Mouse (Mus musculus) adrenal gland, adult 8-10 months (tissue): Measurements from ENCODE around the gene Smpx. TPM values are rescaled to one million over a fixed set of nuclear protein-coding genes. Genes with fewer than 3 reads are reported as not detected.

Source experiments
- DNase-seq: peaks from one replicate; pipeline ENCODE4 v3.0.0; 2022
- total RNA-seq, 4 experiments: library from RNA; stranded (reverse); gene quantifications; 2 replicates each; pipeline ENCODE4 v1.2.4; 2022

The Smpx gene
- 10 to 100 TPM; 22.5 to 44.3 (median 31.5) TPM for total RNA-seq

DNA sequence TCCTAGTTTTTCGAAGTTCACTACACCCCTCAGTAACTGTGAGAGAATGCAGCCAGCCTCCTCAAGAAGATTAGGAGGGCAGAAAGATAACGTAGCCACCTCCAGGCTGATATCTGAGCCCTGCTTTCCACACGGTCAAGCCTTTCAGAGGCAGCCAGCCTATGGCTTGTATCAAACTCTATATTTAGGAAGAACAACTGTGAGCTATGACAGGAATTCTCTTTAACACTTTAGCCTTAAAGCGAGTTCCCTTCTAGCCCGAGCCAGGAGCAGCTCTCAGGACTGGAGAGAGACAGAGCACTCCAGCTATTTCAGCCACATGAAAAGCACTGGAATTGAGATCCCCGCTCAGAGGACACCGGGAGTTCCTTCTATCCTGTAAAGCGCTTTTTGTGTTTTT is at the start of gene Smpx:
TSS of gene Smpx (plus strand) at position 49 of the 400 bp plus-strand sequence.
- DNase-seq = no peak

DNA sequence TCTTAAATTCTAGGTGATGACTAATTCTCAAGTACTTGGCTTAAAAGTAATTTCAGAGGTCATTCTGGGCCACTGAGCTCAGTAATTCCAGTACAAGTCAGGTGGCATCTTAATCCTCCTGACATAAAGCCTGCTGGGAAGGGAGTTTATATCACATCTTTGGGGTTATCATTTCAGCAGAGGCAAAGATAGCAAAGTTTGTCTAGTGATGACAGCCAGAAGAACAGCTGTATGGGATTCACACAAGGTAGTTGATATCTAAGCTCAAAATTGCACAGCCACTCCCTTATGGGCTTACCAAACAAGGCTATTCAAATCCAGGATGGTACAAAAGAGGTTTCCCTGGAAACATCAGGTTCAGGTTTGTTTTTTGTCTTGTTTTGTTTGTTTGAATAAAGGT is 43.7 kb upstream of the Smpx start:
- no peak for DNase-seq

DNA sequence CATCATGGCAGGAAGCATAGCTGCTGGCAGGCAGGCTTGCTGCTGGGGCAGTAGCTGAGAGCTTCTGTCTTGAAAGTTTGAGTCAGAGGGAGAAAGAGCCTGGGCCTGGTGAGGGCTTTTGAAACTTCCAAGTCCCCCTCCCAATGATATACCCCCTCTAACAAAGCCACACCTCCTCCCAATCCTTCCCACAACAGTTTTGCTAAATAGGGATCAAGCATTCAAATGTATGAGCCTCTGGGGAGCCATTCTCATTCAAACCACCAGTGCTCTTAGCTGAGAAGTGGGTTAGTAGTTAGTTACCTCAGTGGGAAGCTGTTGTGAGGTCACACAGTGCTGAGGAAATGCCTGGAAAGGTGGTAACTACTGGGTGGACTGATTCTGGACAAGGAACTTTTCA is 41.4 kb upstream of the Smpx start:
- DNase-seq = no peak

DNA sequence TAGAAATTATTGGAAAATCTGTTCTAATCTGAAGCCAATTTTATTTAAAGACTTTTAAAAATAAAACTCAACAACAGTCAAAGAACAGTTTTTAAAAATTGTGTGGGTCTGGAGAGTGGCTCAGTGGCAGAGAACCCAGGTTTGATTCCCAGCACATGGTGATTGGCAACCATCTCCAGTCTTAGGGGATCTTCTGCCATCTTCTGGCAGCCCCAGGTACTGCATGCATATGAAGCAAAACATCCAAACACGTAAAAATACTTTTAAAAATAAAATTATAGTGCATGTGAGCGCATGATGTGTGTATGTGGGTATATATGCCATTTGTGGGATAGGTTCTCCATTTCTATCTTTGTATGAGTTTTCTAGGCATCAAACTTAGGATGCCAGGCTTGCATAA is 26.9 kb upstream of the Smpx start:
- DNase-seq = no peak

DNA sequence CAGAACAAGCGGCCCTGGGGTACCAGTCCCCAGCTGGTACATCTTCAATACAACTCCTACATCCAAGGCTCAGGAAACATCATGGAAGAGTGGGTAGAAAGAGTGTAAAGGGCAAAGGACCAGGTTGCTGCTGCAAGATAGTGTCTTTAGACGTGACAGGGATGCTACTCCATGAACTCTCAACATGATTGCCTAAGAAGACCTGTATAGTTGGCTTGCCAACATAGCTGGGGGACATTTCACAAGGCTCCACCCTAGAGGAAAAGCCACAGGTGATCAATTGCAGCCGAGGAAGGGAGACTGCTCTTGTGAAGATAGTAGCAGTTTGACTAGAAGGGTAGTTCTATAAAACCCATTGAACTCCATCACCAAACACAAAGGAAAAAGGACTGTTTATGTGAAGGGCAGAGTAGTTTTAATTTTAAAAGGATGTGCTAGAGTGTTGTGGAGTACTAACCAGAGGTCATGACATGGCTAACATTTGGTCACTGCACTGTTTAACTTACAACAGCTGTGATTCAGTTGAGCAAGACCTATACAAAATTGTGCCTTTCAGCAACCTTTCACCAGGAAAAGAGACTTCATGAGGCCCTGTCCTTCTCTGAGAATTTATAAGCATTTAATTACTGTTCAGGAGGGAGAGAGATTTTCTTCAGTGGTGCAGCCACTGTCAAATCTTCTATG is 23.9 kb upstream of the Smpx start:
- DNase-seq = no peak

DNA sequence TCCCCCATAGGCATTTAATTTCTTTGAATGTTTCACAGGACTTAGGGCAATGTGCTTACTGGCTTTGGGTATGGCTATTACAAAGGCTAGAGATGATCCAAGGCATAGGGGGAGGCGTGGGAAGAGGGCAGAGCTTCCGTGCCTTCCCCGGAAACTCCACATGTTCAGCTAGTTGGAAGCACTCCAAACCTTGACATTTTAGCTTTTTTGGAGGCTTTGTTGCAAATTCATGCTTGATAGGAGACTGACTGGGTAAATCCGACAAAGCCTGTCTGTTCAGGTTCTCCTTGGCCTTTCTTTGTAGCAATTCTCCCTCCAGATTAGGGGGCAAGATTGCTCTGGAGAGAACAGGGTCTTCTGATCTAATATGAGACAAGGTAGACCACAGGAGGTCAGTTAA is 7.5 kb upstream of the Smpx start:
- DNase-seq = no peak

DNA sequence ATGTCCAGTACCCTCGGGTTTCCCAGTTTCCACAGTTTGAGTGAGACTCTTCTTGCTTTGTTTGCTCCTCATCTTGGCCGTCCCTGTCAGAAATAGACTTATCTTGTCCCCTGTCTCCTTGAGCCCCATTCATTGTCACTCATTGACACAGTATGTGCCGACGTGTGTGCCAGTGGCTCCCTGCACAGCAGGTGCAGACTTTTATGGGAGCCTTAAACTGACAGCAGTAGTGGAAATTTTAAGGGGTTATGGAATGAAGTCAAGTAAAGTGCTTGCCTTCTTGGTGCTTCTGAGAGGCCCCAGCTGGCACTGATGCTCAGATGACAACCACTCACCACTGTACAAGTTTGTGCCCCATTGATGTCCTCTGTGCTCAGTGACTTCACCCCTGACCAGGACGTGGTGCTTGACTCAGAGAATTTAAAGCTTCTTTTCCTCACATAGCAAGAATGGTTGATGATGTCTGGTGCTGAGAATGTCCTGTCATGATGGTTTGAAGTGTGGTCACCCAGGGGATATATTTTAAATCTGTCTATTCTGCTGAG is 1.0 kb upstream of the Smpx start:
- DNase-seq = no peak

DNA sequence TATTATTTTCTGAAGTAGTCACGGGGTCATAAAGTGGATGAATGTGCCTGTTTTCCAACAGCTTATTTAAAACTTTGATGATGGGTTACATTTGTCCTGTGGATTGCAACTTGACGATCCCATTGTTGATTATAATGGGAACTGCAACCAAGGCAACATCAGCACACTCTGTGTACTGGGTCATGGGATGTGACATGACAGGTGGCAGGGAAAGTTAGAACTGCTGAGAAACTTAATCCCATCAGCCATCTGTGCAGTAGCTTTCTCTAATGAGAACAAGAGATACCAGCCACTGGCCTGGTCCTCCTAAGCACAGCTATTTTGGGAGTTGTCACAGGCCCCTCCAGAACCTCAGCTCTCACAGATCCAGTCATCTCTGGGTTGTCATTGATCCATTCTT is 8.5 kb downstream of the Smpx start:
- DNase-seq = no peak

DNA sequence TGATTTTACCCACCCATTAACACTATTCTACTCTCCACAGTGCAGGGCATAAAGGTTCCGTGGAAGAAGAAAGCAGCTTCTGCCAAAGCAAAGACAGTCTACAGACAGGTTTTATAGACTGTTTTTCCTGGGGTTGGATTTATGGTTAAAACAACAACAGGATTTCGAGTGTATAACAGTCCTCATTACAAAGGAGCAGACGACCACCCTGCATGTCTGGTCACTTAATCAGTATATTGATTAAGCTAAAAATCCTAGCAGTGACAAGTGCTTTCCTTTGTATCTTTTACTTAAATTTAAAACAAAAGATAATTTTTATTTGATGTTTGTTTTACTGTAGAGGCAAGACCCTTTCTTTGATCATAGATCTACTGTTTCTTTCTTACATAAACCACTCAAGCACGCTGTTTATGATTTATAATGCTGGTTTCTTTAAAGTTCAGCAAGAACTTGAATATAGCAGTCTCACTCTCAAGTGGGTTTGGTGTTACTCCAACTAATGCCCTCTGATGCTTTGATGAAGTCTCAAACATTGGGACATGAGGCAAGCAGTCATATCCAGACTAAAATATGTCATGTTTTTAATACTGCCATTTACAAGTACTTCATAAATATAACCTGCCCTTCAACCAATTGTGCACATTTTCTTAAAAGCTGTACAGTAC is 10.0 kb downstream of the Smpx start:
- DNase-seq = no peak

DNA sequence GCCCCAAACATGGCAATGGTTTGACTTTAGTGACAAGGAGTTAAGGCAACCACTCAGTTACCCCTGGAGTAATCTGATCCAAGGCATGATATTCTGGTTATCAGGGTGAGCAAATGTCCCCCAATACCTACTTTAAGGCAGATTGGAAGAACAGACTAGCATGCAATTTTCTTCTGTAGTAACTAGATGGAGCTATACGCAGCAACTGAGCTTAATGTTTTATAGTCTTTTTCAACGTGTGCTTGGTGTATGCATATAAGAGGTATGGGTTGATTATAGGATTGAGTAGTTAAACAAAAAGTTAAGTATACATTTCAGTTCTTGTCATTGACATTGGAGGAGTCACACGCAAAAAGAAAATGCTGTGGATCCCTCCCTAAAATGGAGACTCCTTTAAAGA is 21.2 kb downstream of the Smpx start:
- DNase-seq = no peak

DNA sequence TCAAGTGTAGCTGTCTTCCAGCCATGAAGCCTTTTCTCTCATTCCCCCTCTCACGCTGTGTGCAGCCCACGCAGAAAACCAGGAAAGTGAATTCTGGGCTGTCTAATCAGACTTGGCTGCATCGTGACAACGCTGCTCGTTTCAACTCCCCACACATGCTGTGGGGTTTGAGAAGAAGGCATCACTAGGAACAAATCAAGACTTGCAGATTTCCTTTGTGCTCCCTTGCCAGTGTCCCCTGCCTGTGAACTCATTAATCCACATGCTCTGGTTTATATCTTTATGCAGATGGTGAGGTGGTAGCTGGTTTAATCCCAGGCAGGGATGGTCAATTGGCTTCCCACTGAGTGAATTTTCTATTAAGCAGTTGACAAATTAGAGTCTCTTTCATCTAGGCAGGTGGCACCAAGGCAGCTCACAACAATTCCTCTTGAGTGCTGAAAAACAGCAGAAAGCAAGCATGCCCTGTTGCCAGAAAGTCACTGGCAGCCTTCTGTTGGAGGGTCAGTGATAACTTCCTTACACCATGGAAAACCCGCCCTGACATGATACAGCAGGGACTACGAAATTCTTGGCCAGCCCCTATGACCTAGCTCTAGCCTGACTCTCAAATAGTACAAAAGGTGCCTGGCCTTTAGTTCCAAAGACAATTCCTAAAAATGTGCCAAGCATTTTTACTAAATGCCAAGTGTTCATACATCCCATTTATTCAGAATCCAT is 32.1 kb downstream of the Smpx start:
- no peak for DNase-seq

DNA sequence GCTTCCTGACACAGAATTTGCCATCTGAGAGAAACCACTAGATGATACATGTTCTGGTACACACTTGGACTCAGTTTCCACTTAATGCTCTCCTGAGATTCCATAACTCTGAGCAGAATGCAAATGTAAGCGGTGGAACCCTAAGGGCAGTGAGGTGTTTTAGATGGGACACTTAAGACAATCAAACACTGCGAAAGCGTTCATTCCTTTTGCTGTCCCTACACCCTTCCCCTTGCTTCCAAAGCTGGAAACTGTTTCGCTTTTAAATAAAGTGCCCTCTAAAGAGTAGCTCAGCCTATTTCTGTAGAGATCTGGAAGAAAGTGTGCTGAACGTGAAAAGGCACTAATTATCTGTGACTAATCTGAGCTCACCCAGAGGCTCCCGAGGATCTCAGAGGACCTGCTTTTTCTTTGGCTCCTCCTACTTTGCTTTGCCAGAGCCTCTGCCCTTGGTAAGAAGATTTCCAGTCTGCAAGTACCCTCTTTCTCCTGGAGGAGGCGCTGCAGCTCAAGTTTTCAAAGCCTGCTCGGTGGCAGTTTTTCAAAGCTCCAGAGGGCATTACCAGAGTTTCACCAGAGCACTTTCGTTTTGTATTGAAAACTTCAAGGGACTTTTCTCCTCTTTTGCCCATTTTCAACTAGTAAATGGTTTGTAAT is 33.1 kb downstream of the Smpx start:
- peak; percentile 50 for DNase-seq

DNA sequence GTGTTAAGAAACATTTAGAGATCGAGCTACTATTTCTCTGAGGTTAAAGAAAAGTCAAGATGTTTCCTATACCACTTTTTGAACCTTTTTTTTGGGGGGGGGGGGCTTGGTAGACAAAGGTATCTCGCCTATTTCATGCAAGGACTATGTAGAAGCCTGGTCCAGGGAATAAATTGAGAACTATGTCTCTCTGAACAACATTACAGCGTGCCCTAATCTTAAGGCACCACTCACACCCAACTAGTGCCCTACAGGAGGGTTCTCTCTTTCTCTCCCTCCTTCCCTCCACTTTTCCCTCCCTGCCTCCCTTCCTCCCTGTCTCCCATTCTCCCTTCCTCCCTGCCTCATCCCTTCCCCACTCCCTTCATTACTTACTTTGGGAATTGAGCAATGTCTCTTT is 33.6 kb downstream of the Smpx start:
- DNase-seq = no peak

DNA sequence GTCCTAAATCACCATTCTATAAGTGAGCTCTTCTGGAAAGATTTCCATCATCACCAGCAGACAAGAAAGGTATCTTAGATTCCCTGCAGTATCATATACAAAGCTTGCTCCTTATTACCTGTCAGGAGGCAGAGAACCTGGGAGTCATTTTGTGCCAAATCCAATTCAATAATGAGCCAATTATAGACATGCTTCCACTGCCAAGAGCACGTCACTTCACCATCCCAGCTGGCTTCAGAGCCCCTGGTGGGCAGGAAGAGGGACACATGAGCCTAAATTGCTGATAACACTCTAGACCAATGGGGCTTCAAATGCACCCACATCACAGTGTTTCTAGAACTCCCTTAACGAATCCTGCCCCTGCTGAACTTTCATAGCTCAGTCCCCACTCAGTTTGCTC is 35.1 kb downstream of the Smpx start:
- DNase-seq = no peak

DNA sequence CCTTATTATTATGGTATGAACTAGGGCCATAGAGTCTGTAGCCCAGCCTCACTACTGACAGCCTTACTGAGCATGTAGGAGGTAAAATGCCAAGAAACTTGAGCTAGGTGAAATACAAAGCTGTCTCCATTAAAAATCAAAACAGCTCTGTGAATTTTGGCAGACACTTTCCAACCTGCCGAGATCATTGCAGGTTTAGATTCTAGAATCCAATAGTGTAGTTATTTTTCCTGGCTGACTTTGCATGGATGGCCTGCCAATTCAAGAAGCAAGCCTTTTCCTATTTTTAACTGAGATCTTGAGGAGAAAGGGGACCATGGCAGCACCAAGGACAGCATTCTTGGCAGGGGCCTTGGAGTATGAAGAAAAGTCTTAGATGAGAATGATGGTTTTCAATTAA is 35.6 kb downstream of the Smpx start:
- DNase-seq = no peak

DNA sequence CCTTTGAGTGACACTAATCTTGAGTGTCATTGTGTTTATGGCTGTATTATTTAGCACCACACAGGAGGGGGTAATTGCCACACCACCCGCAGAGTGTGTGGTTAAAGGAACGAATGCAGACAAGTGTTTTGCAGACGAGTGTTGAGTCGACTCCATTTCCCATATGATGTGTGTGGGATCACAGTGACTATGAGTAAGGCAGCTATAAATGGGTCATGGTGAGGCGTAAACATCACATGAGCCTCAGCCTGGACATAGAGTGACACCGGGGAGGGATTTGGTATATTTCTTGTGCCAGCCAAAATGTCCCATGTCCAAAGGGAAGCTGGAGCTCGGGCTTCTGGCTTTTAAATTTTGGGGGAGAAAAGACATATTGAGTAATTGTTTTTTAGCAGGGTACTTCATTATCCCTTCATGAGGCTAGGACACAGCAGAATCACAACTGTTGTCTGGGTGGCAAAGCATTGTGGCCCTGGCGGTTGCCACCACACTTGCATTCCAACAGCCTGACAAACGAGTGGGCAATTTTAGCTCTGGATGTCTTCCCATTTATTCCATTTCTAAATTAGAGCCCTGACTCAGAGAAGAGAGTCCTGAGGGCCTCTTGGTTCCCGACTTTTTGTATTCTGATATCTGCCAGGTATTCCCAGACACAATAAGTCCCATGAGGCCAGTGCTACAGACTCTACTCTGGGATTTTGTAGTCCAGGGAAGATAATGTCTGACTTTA is 49.3 kb downstream of the Smpx start:
- DNase-seq = no peak

DNA sequence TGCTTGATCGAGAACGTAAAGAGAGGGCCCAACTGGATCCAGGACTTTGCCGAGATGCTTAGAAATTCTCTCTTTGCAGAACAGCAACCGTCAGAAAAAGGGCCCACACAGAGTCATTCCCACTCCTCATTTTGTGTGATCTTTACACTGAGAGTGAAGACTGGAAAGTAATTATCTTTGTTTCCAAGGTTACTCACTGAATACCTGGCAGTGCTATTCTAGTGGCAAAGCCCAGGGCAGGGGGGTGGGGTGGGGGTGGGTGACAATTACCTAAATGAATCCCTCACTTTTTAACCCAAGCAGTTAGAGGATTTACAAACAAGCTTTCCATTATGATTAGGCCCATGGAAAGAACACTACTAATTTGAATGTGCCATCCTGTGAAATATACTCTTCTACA is 55.8 kb downstream of the Smpx start:
- no peak for DNase-seq

DNA sequence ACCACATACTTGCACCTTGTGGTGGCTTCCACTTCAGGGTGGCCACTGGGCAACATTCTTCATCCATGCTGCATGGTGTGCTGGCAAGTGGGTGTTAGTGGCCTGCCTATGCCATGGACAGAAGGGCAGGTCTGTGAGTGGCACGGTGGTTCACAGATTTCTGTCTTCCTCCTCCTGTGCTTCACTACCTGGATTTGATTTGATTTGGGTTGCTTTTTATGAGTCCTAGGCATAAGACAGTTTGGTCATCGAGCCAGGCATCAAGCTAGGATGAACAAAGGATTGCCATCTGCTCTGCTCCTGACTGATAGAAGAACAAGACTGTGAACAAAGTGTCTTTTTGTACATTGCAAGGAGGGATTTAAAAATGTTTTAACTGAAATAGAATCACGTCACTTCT is 63.8 kb downstream of the Smpx start:
- no peak for DNase-seq

DNA sequence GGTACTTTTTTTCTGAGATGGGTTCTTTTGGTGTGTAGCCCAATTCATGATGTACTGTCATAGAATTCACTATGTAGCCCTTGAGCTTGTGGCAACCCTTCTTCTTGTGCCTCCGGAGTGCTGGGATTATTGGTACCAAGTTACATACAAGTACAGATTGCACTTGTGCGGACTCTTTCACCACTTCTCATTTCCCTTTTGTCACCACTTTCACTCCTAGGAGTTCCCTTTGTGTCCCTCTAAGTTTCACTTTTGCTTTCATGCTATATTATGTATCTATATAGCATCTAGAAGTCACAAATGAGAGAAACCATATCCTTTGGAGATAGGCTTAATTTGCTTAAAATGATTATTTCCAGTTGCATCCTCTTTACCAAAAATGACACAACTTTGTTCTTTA is 103.0 kb downstream of the Smpx start:
- no peak for DNase-seq
